In genomic region chr14:101853722-101854121, GRCm38 (mm10) we compare ENCODE assay signal across 9 mouse cellular contexts.
DNase-seq lines count a peak whose midpoint lies in the region; ATAC-seq lines count a peak whose summit lies in the region.
"Had no signal": no experiment of that assay in that cellular context is flagged by ENCODE, and none has a peak within 500 bp of the region (broad histone marks: within the 10 kb centered on the region; RNA-seq: fewer than 3 reads in every experiment).

No protein-coding gene starts in this region.

- 39% methylated on average over 4 of the region's 4 CpGs for WGBS in kidney, embryonic 14.5 days
- 42% methylated on average over 4 of the region's 4 CpGs for WGBS in intestine, embryonic 15.5 days

- no peaks in the 10 kb centered on the region for H3K4me1 ChIP-seq in kidney, embryonic 14.5 days (ENCODE audit: control insufficient read depth, insufficient read depth, low read length)
- no peaks in the 10 kb centered on the region for H3K4me1 ChIP-seq in intestine, embryonic 15.5 days (replicated peaks)
- H3K4me1 ChIP-seq: hindbrain, embryonic 12.5 days had no signal

- no peaks in the 10 kb centered on the region for H3K27me3 ChIP-seq in kidney, embryonic 14.5 days (ENCODE audit: control insufficient read depth, insufficient read depth, low read length)
- no peaks in the 10 kb centered on the region for H3K27me3 ChIP-seq in intestine, embryonic 15.5 days (replicated peaks)
- H3K27me3 ChIP-seq: hindbrain, embryonic 12.5 days; limb, embryonic 13.5 days had no signal

- no peaks in the 10 kb centered on the region for H3K36me3 ChIP-seq in kidney, embryonic 14.5 days (ENCODE audit: control insufficient read depth, insufficient read depth, low read length)
- no peaks in the 10 kb centered on the region for H3K36me3 ChIP-seq in intestine, embryonic 15.5 days
- H3K36me3 ChIP-seq: hindbrain, embryonic 12.5 days; limb, embryonic 13.5 days had no signal

- H3K27ac ChIP-seq in kidney, embryonic 14.5 days (ENCODE audit: low read depth, low read length), result no peak overlapping the region
- H3K27ac ChIP-seq in intestine, embryonic 15.5 days, result peak overlapping the region; percentile 45; the same call in 1 of the 2 replicates
- H3K27ac ChIP-seq: hindbrain, embryonic 12.5 days; limb, embryonic 13.5 days had no signal

- no peaks in the 10 kb centered on the region for H3K9me3 ChIP-seq in kidney, embryonic 14.5 days (ENCODE audit: control insufficient read depth, low read length)
- H3K9me3 ChIP-seq in intestine, embryonic 15.5 days, result no peaks in the 10 kb centered on the region
- H3K9me3 ChIP-seq: hindbrain, embryonic 12.5 days had no signal

- no peak overlapping the region for H3K4me2 ChIP-seq in kidney, embryonic 14.5 days (replicated peaks; ENCODE audit: low read depth, low read length)
- no peak overlapping the region for H3K4me2 ChIP-seq in intestine, embryonic 15.5 days (replicated peaks)
- H3K4me2 ChIP-seq: hindbrain, embryonic 12.5 days; limb, embryonic 13.5 days had no signal

- peak; percentile 54 for DNase-seq in kidney, adult 11 months
- DNase-seq in kidney, postnatal 25 days, result peak; percentile 71 to 85
- DNase-seq in right cerebral cortex, adult 18-20 months, result no peak
- no peak for DNase-seq in ovary, postnatal 36 days (ENCODE audit: low spot score)
- DNase-seq in thymus, adult 18-20 months, result no peak

- H3K4me3 ChIP-seq in kidney, embryonic 14.5 days (ENCODE audit: low read length), result no peak overlapping the region
- H3K4me3 ChIP-seq in intestine, embryonic 15.5 days (replicated peaks), result no peak overlapping the region
- H3K4me3 ChIP-seq: hindbrain, embryonic 12.5 days; limb, embryonic 13.5 days had no signal

- H3K9ac ChIP-seq in kidney, embryonic 14.5 days (ENCODE audit: low read depth, low read length), result no peak overlapping the region
- H3K9ac ChIP-seq in intestine, embryonic 15.5 days, result no peak overlapping the region
- H3K9ac ChIP-seq: hindbrain, embryonic 12.5 days; limb, embryonic 13.5 days had no signal

- ATAC-seq in kidney, embryonic 14.5 days (ENCODE audit: low FRiP score, low TSS enrichment), result no peak
- peak; percentile 95 for ATAC-seq in intestine, embryonic 15.5 days

Comparison
In these comparisons a context has a peak if more than half of its experiments do, and no peak if none do; other contexts are left out.
1. DNase-seq: peak in kidney, adult 11 months (single experiment) and kidney, postnatal 25 days (2 of 2); none in right cerebral cortex, adult 18-20 months (single experiment), ovary, postnatal 36 days (single experiment) and thymus, adult 18-20 months (0 of 2).